8 mouse cellular contexts compared by ENCODE assay signal in genomic region chr3:98990801-98991200, GRCm38 (mm10).
DNase-seq lines count a peak whose midpoint lies in the region; ATAC-seq and TF ChIP-seq lines count a peak whose summit lies in the region.

No protein-coding gene starts in this region.

- TF ChIP-seq EP300 in stomach, postnatal 0 days (optimal IDR thresholded peaks at IDR 0.05) = no peak

- no peaks in the 10 kb centered on the region for H3K27me3 ChIP-seq in hindbrain, postnatal 0 days (ENCODE audit: insufficient read depth, low read length)
- no peaks in the 10 kb centered on the region for H3K27me3 ChIP-seq in stomach, postnatal 0 days (ENCODE audit: control insufficient read depth, insufficient read depth, low read length)

- WGBS in hindbrain, postnatal 0 days = 20% methylated on average over 10 of the region's 10 CpGs
- 38% methylated on average over 10 of the region's 10 CpGs for WGBS in stomach, postnatal 0 days

- no peak overlapping the region for H3K4me2 ChIP-seq in hindbrain, postnatal 0 days (ENCODE audit: low read depth, low read length)
- no peak overlapping the region for H3K4me2 ChIP-seq in stomach, postnatal 0 days (replicated peaks; ENCODE audit: low read depth)

- DNase-seq in adrenal gland, adult 2 months = peak; percentile 8
- DNase-seq in adrenal gland, adult 18-20 months (ENCODE audit: low spot score in 2 of 2) = no peak
- peak; percentile 8 to 21 for DNase-seq in cerebellum, postnatal 25 days
- peak; percentile 4 to 16 for DNase-seq in frontal cortex, postnatal 14 days (ENCODE audit: low spot score in 2 of 2)
- DNase-seq in hindbrain, postnatal 0 days (ENCODE audit: low spot score) = peak; percentile 69
- DNase-seq in left cerebral cortex, postnatal 25 days (ENCODE audit: low spot score in 2 of 2) = peak; percentile 15 to 31
- peak; percentile 46 for DNase-seq in retina, postnatal 1 day
- DNase-seq in stomach, postnatal 0 days (ENCODE audit: low spot score) = no peak

- no peak overlapping the region for H3K4me3 ChIP-seq in hindbrain, postnatal 0 days (ENCODE audit: low read length)
- no peak overlapping the region for H3K4me3 ChIP-seq in stomach, postnatal 0 days (ENCODE audit: low read depth, low read length)

- intact Hi-C loops in left cerebral cortex, postnatal 25 days (cut with DNase I) = no loop called here

- no peak for TF ChIP-seq CTCF in hindbrain, postnatal 0 days (IDR thresholded peaks at IDR 0.05; ENCODE audit: low read depth)
- TF ChIP-seq CTCF in stomach, postnatal 0 days (IDR thresholded peaks at IDR 0.05; ENCODE audit: low read depth) = no peak

- H3K4me1 ChIP-seq in hindbrain, postnatal 0 days (ENCODE audit: insufficient read depth, low read length) = no peaks in the 10 kb centered on the region
- no peaks in the 10 kb centered on the region for H3K4me1 ChIP-seq in stomach, postnatal 0 days (replicated peaks; ENCODE audit: control insufficient read depth, insufficient read depth)

- H3K9ac ChIP-seq in hindbrain, postnatal 0 days (replicated peaks; ENCODE audit: low read length) = no peak overlapping the region
- H3K9ac ChIP-seq in stomach, postnatal 0 days (ENCODE audit: low read length) = no peak overlapping the region

- no peaks in the 10 kb centered on the region for H3K36me3 ChIP-seq in hindbrain, postnatal 0 days (ENCODE audit: insufficient read depth, low read length)
- no peaks in the 10 kb centered on the region for H3K36me3 ChIP-seq in stomach, postnatal 0 days (ENCODE audit: control insufficient read depth, insufficient read depth, low read length)

- peak; percentile 90 for ATAC-seq in hindbrain, postnatal 0 days
- ATAC-seq in stomach, postnatal 0 days (ENCODE audit: low FRiP score, low TSS enrichment) = no peak

- H3K27ac ChIP-seq in hindbrain, postnatal 0 days = 0 out of 2 replicates have a peak overlapping the region, but pooled peaks have one; percentile 26
- no peak overlapping the region for H3K27ac ChIP-seq in stomach, postnatal 0 days (replicated peaks)

- H3K9me3 ChIP-seq in hindbrain, postnatal 0 days (ENCODE audit: low read length) = no peaks in the 10 kb centered on the region
- H3K9me3 ChIP-seq in stomach, postnatal 0 days (ENCODE audit: control insufficient read depth, low read length) = no peaks in the 10 kb centered on the region

Comparison
In these comparisons a context has a peak if more than half of its experiments do, and no peak if none do; other contexts are left out.
1. DNase-seq: peak in adrenal gland, adult 2 months (single experiment), cerebellum, postnatal 25 days (2 of 2), frontal cortex, postnatal 14 days (2 of 2), hindbrain, postnatal 0 days (single experiment), left cerebral cortex, postnatal 25 days (2 of 2) and retina, postnatal 1 day (single experiment); none in adrenal gland, adult 18-20 months (0 of 2) and stomach, postnatal 0 days (single experiment).